ENCODE assay signal across 8 mouse cellular contexts in the genomic region with DNA sequence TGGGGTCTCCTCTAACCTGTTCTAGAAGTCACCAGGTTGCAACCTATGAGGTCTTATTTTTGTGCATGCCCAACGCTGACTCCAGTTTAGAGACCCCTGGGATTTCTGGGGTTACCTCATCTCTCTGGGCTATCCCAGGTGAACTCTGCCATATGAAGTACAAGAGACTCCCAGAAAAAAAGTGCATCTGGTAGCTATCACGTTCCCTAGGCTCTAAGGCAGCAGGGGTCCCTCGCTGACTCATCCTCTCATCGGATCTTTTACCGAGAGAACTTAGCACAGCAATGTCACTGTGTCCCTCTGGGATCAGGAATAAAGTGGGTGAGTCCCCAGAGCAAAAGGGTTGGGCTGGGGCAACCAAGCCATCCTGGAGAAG. TPM values are rescaled to one million over a fixed set of nuclear protein-coding genes. Genes with fewer than 3 reads are reported as not detected.
DNase-seq lines count a peak whose midpoint lies in the region; ATAC-seq and TF ChIP-seq lines count a peak whose summit lies in the region.

No protein-coding gene starts in this region.

- ATAC-seq in heart, embryonic 14.5 days (ENCODE audit: insufficient number of reproducible peaks, insufficient read depth, low FRiP score, low read depth): 0 out of 2 replicates have a peak, but pooled peaks have one; percentile 0
- ATAC-seq in forebrain, embryonic 15.5 days (replicated peaks): peak; percentile 6
- ATAC-seq in liver, embryonic 16.5 days (ENCODE audit: low read depth): no peak

- TF ChIP-seq POLR2A in ES-Bruce4 (IDR thresholded peaks at IDR 0.05; ENCODE audit: insufficient read depth, low read length): no peak

- H3K27me3 ChIP-seq in heart, embryonic 14.5 days (ENCODE audit: control insufficient read depth, insufficient read depth, low read length): no peaks in the 10 kb centered on the region
- H3K27me3 ChIP-seq in ES-Bruce4 (ENCODE audit: control insufficient read depth, insufficient read depth, low read length, poor library complexity, severe bottlenecking): no peaks in the 10 kb centered on the region
- H3K27me3 ChIP-seq in forebrain, embryonic 15.5 days: no peaks in the 10 kb centered on the region
- no peaks in the 10 kb centered on the region for H3K27me3 ChIP-seq in liver, embryonic 16.5 days (ENCODE audit: control insufficient read depth, insufficient read depth, low read depth, low read length)

- TF ChIP-seq EP300 in ES-Bruce4 (IDR thresholded peaks at IDR 0.05; ENCODE audit: insufficient read depth, low read depth, low read length): no peak

- peak overlapping the region; percentile 86 for H3K4me2 ChIP-seq in heart, embryonic 14.5 days (ENCODE audit: low read length)
- peak overlapping the region; percentile 96 for H3K4me2 ChIP-seq in forebrain, embryonic 15.5 days (replicated peaks)
- H3K4me2 ChIP-seq in liver, embryonic 16.5 days (ENCODE audit: low read depth, low read length): peak overlapping the region; percentile 90

- DNase-seq in heart, adult 18-20 months: no peak
- DNase-seq in MN1 (ENCODE audit: low spot score): no peak
- no peak for DNase-seq in urinary bladder, adult 2 months (ENCODE audit: low spot score)
- no peak for DNase-seq in layer of hippocampus, adult 9-10 months (ENCODE audit: low spot score)

- peak overlapping the region; percentile 73 to 93 for H3K27ac ChIP-seq in heart, embryonic 14.5 days (replicated peaks in 1 of 2; ENCODE audit: control insufficient read depth in 1 of 2, insufficient read depth in 1 of 2, low read depth in 2 of 2, low read length in 2 of 2)
- H3K27ac ChIP-seq in ES-Bruce4 (ENCODE audit: insufficient read depth, low read length): no peak overlapping the region
- peak overlapping the region; percentile 25; the same call in 1 of the 2 replicates for H3K27ac ChIP-seq in forebrain, embryonic 15.5 days (replicated peaks)
- no peak overlapping the region for H3K27ac ChIP-seq in liver, embryonic 16.5 days (ENCODE audit: low read length)

- peak overlapping the region; percentile 93 for H3K9ac ChIP-seq in heart, embryonic 14.5 days (ENCODE audit: low read length)
- peak overlapping the region; percentile 68 for H3K9ac ChIP-seq in ES-Bruce4 (ENCODE audit: low read depth, poor library complexity, severe bottlenecking)
- H3K9ac ChIP-seq in forebrain, embryonic 15.5 days (replicated peaks): peak overlapping the region; percentile 68
- H3K9ac ChIP-seq in liver, embryonic 16.5 days (ENCODE audit: low read depth, low read length): no peak overlapping the region

- 7% methylated on average over 5 of the region's 5 CpGs for WGBS in heart, embryonic 14.5 days
- 9% methylated on average over 5 of the region's 5 CpGs for WGBS in forebrain, embryonic 15.5 days
- WGBS in liver, embryonic 16.5 days (ENCODE audit: insufficient replicate concordance): 7% methylated on average over 5 of the region's 5 CpGs

- H3K9me3 ChIP-seq in heart, embryonic 14.5 days (ENCODE audit: control insufficient read depth, low read length): no peaks in the 10 kb centered on the region
- no peaks in the 10 kb centered on the region for H3K9me3 ChIP-seq in ES-Bruce4 (replicated peaks; ENCODE audit: control insufficient read depth, insufficient read depth, low read length, poor library complexity, severe bottlenecking)
- no peaks in the 10 kb centered on the region for H3K9me3 ChIP-seq in forebrain, embryonic 15.5 days
- H3K9me3 ChIP-seq in liver, embryonic 16.5 days (replicated peaks; ENCODE audit: control insufficient read depth, low read length): no peaks in the 10 kb centered on the region

- no peaks in the 10 kb centered on the region for H3K36me3 ChIP-seq in heart, embryonic 14.5 days (ENCODE audit: control insufficient read depth, insufficient read depth, low read length)
- no peaks in the 10 kb centered on the region for H3K36me3 ChIP-seq in ES-Bruce4 (ENCODE audit: control insufficient read depth, insufficient read depth, low read length, poor library complexity, severe bottlenecking)
- H3K36me3 ChIP-seq in forebrain, embryonic 15.5 days: no peaks in the 10 kb centered on the region
- H3K36me3 ChIP-seq in liver, embryonic 16.5 days (ENCODE audit: control insufficient read depth, insufficient read depth): no peaks in the 10 kb centered on the region

- no peak for TF ChIP-seq CTCF in ES-Bruce4 (IDR thresholded peaks at IDR 0.05; ENCODE audit: low read depth, low read length)

- peak overlapping the region; percentile 86 to 95 for H3K4me3 ChIP-seq in heart, embryonic 14.5 days (ENCODE audit: control insufficient read depth in 1 of 2, insufficient read depth in 1 of 2, low read depth in 1 of 2, low read length in 2 of 2)
- H3K4me3 ChIP-seq in ES-Bruce4 (ENCODE audit: low read depth, low read length): peak overlapping the region; percentile 64
- peak overlapping the region; percentile 90 for H3K4me3 ChIP-seq in forebrain, embryonic 15.5 days
- peak overlapping the region; percentile 72 for H3K4me3 ChIP-seq in liver, embryonic 16.5 days (ENCODE audit: low read depth, low read length)

- peaks cover 32 to 40% of the 10 kb centered on the region in 2 experiments for H3K4me1 ChIP-seq in heart, embryonic 14.5 days (ENCODE audit: control insufficient read depth in 2 of 2, insufficient read depth in 2 of 2, low read length in 2 of 2)
- peaks cover 2% of the 10 kb centered on the region for H3K4me1 ChIP-seq in ES-Bruce4 (ENCODE audit: control insufficient read depth, insufficient read depth, low read length)
- H3K4me1 ChIP-seq in forebrain, embryonic 15.5 days: peaks cover 44% of the 10 kb centered on the region
- H3K4me1 ChIP-seq in liver, embryonic 16.5 days (ENCODE audit: control insufficient read depth, low read depth, low read length): peaks cover 14% of the 10 kb centered on the region

RNA-seq across cellular contexts. Expression of gene Card19, which starts 0.7 kb away (rescaled TPM):
- polyA plus RNA-seq in heart, embryonic 14.5 days (2014; fragmentation: Nextera tagmentation; extraction: Ambion mirVana): 114 and 126 TPM in 2 replicates
- 100 to 1,000 TPM; 145 to 150 TPM for total RNA-seq in heart, adult 18-20 months (2021)
- 21.6 and 22.1 TPM in 2 replicates for polyA plus RNA-seq in ES-Bruce4 (2011; ENCODE audit: insufficient read depth, insufficient read length, low read depth, missing spikeins)
- 21.1 and 23.1 TPM in 2 replicates for polyA plus RNA-seq in forebrain, embryonic 15.5 days (2015; fragmentation: Nextera tagmentation; extraction: Ambion mirVana)
- 16.4 and 18.2 TPM in 2 replicates for polyA plus RNA-seq in liver, embryonic 16.5 days (2015; fragmentation: Nextera tagmentation; extraction: Ambion mirVana)
- 68.5 and 87.0 TPM in 2 replicates for polyA plus RNA-seq in urinary bladder, adult 2 months (2012; rRNA removed)

RNA-seq across cellular contexts. Expression of gene Ninj1, which starts 27.8 kb away (rescaled TPM):
- polyA plus RNA-seq in heart, embryonic 14.5 days (2014; fragmentation: Nextera tagmentation; extraction: Ambion mirVana): 85.5 and 87.7 TPM in 2 replicates
- 100 to 1,000 TPM; 122 to 123 TPM for total RNA-seq in heart, adult 18-20 months (2021)
- polyA plus RNA-seq in ES-Bruce4 (2011; ENCODE audit: insufficient read depth, insufficient read length, low read depth, missing spikeins): 30.0 and 37.7 TPM in 2 replicates
- polyA plus RNA-seq in forebrain, embryonic 15.5 days (2015; fragmentation: Nextera tagmentation; extraction: Ambion mirVana): 21.1 and 22.0 TPM in 2 replicates
- polyA plus RNA-seq in liver, embryonic 16.5 days (2015; fragmentation: Nextera tagmentation; extraction: Ambion mirVana): 54.3 and 58.0 TPM in 2 replicates
- polyA plus RNA-seq in urinary bladder, adult 2 months (2012; rRNA removed): 115 and 126 TPM in 2 replicates

RNA-seq across cellular contexts. Expression of gene Susd3, which starts 33.4 kb away (rescaled TPM):
- 1.9 and 2.5 TPM in 2 replicates for polyA plus RNA-seq in heart, embryonic 14.5 days (2014; fragmentation: Nextera tagmentation; extraction: Ambion mirVana)
- total RNA-seq in heart, adult 18-20 months (2021): 1 to 10 TPM in 1 of 2 experiments, under 1 TPM in 1; 0.55 to 1.3 TPM
- not detected in 2 replicates for polyA plus RNA-seq in ES-Bruce4 (2011; ENCODE audit: insufficient read depth, insufficient read length, low read depth, missing spikeins)
- 0.68 and 0.98 TPM in 2 replicates for polyA plus RNA-seq in forebrain, embryonic 15.5 days (2015; fragmentation: Nextera tagmentation; extraction: Ambion mirVana)
- 1.1 and 2.0 TPM in 2 replicates for polyA plus RNA-seq in liver, embryonic 16.5 days (2015; fragmentation: Nextera tagmentation; extraction: Ambion mirVana)
- polyA plus RNA-seq in urinary bladder, adult 2 months (2012; rRNA removed): 2.6 and 2.8 TPM in 2 replicates

Comparison
In these comparisons a context has a peak if more than half of its experiments do, and no peak if none do; other contexts are left out.
1. H3K27ac ChIP-seq: peak in heart, embryonic 14.5 days (2 of 2) and forebrain, embryonic 15.5 days (single experiment); none in ES-Bruce4 (single experiment) and liver, embryonic 16.5 days (single experiment).
2. Peak in every context shown above with its lines, with median percentiles within 50 percentile points of each other: H3K4me2 ChIP-seq and H3K4me3 ChIP-seq.